Mouse (Mus musculus) stomach, postnatal 0 days (tissue): ENCODE results near the gene Btn2a2. TPM values are rescaled to one million over a fixed set of nuclear protein-coding genes. Genes with fewer than 3 reads are reported as not detected.

Source experiments
- ATAC-seq: fragments of 200-750 bp; cut with Nextera tagmentation; 2 replicates; pipeline ENCODE4 v1.8.0; 2017; ENCODE audit not compliant: low FRiP score, low TSS enrichment
- DNase-seq: peaks from one replicate; pipeline ENCODE4 v3.0.0-alpha.2; 2016; ENCODE audit warnings: low spot score
- H3K27ac ChIP-seq: fragments of 300-500 bp; sonication (generic); replicated peaks from 2 replicates; pipeline ENCODE4 v1.5.1; 2014; ENCODE audit warnings: mild to moderate bottlenecking, control low read depth
- H3K27me3 ChIP-seq: fragments of 300-500 bp; sonication (generic); 2 replicates; pipeline ENCODE4 v1.6.1; 2014; ENCODE audit warnings: low read length; ENCODE audit not compliant: control insufficient read depth, insufficient read depth
- H3K36me3 ChIP-seq: fragments of 300-500 bp; sonication (generic); 2 replicates; pipeline ENCODE4 v1.6.1; 2014; ENCODE audit warnings: low read length, mixed read lengths; ENCODE audit not compliant: control insufficient read depth, insufficient read depth
- H3K4me1 ChIP-seq: fragments of 300-500 bp; sonication (generic); replicated peaks from 2 replicates; pipeline ENCODE4 v1.6.1; 2014; ENCODE audit warnings: antibody characterized with exemption; ENCODE audit not compliant: control insufficient read depth, insufficient read depth
- H3K4me2 ChIP-seq: fragments of 300-500 bp; sonication (generic); replicated peaks from 2 replicates; pipeline ENCODE4 v1.6.1; 2014; ENCODE audit warnings: low read depth, mild to moderate bottlenecking, control low read depth, moderate library complexity
- H3K4me3 ChIP-seq: fragments of 300-500 bp; sonication (generic); 2 replicates; pipeline ENCODE4 v1.5.1; 2014; ENCODE audit warnings: low read depth, low read length, control low read depth
- H3K9ac ChIP-seq: fragments of 300-500 bp; sonication (generic); 2 replicates; pipeline ENCODE4 v1.6.1; 2014; ENCODE audit warnings: mild to moderate bottlenecking, low read length, control low read depth, mixed read lengths
- H3K9me3 ChIP-seq: fragments of 300-500 bp; sonication (generic); 2 replicates; pipeline ENCODE4 v1.6.1; 2016; ENCODE audit warnings: low read length; ENCODE audit not compliant: control insufficient read depth
- CTCF ChIP-seq: IDR thresholded peaks from 2 replicates; pipeline ENCODE4 v1.5.1; 2016; ENCODE audit warnings: antibody characterized with exemption, low read depth, mild to moderate bottlenecking, moderate library complexity
- EP300 ChIP-seq: optimal IDR thresholded peaks from 2 replicates; pipeline ENCODE3; 2016; ENCODE audit warnings: antibody characterized with exemption
- WGBS: fragments of 180-500 bp; shearing (Covaris S2); extraction: QIAGEN DNeasy Blood & Tissue Kit; methylation state at CpG from one replicate; pipeline ENCODE4 v1.1.7; 2014; 5-methylcytosine and 5-hydroxymethylcytosine counted together
- polyA plus RNA-seq: library from polyadenylated mRNA; unstranded; fragments of >200 nt; fragmentation: Nextera tagmentation; extraction: Ambion mirVana; gene quantifications from 2 replicates; pipeline ENCODE4 v1.2.1, GENCODE M21; 2015

Gene Btn2a2
- polyA plus RNA-seq, 1 experiment from 2014 or later: 0.07 TPM

GRCm38 (mm10) chr13:23433801-23434200 is 54.9 kb downstream of the Btn2a2 start:
- no peaks in the 10 kb centered on the region for H3K36me3 ChIP-seq
- no peaks in the 10 kb centered on the region; the same call in 1 of the 2 replicates for H3K4me1 ChIP-seq
- H3K4me2 ChIP-seq: no peak overlapping the region
- ATAC-seq (no peak), DNase-seq (no peak)
- H3K4me3 ChIP-seq: no peak overlapping the region
- no peaks in the 10 kb centered on the region for H3K9me3 ChIP-seq
- TF ChIP-seq CTCF (no peak), EP300 (no peak)
- no peak overlapping the region for H3K9ac ChIP-seq
- WGBS: 61% methylated on average over 5 of the region's 5 CpGs
- no peaks in the 10 kb centered on the region for H3K27me3 ChIP-seq
- no peak overlapping the region for H3K27ac ChIP-seq

- H3K9me3 ChIP-seq: no peaks in the 10 kb centered on the region
- no peak for DNase-seq
- peak overlapping the region; percentile 55 for H3K4me2 ChIP-seq
- no peak overlapping the region for H3K27ac ChIP-seq
- H3K9ac ChIP-seq: peak overlapping the region; percentile 3; the same call in 1 of the 2 replicates
- H3K36me3 ChIP-seq: no peaks in the 10 kb centered on the region
- H3K4me1 ChIP-seq: no peaks in the 10 kb centered on the region; the same call in 1 of the 2 replicates
- no peaks in the 10 kb centered on the region for H3K27me3 ChIP-seq
- no peak for ATAC-seq
- peak overlapping the region; percentile 55 for H3K4me3 ChIP-seq
- 7% methylated on average over 5 of the region's 5 CpGs for WGBS
- TF ChIP-seq EP300 (no peak), CTCF (no peak)
Measured at GRCm38 (mm10) chr13:23433206-23433605, 55.5 kb downstream of the Btn2a2 start.

- ATAC-seq (peak; percentile 95), DNase-seq (peak; percentile 95)
- H3K4me2 ChIP-seq: peak overlapping the region; percentile 55
- H3K4me3 ChIP-seq: peak overlapping the region; percentile 55
- no peak overlapping the region for H3K9ac ChIP-seq
- under 1% methylated on average over 28 of the region's 28 CpGs for WGBS
- peak overlapping the region; percentile 31; the same call in 1 of the 2 replicates for H3K27ac ChIP-seq
- H3K9me3 ChIP-seq: no peaks in the 10 kb centered on the region
- no peak for TF ChIP-seq EP300
- peak; percentile 89 for TF ChIP-seq CTCF
- no peaks in the 10 kb centered on the region for H3K36me3 ChIP-seq
- no peaks in the 10 kb centered on the region; the same call in 1 of the 2 replicates for H3K4me1 ChIP-seq
- H3K27me3 ChIP-seq: no peaks in the 10 kb centered on the region
Measured at GRCm38 (mm10) chr13:23432562-23433201, 56.0 kb downstream of the Btn2a2 start.

- Histone ChIP-seq H3K9me3 (no peaks in the 10 kb centered on the region), H3K36me3 (no peaks in the 10 kb centered on the region), H3K4me3 (peak overlapping the region; percentile 55), H3K9ac (peak overlapping the region; percentile 59), H3K4me1 (no peaks in the 10 kb centered on the region; the same call in 1 of the 2 replicates), H3K4me2 (peak overlapping the region; percentile 55), H3K27me3 (no peaks in the 10 kb centered on the region), H3K27ac (peak overlapping the region; percentile 90)
- DNase-seq (peak; percentile 85), ATAC-seq (peak; percentile 78)
- WGBS: under 1% methylated on average over 15 of the region's 15 CpGs
- TF ChIP-seq EP300 (no peak), CTCF (no peak)
Measured at GRCm38 (mm10) chr13:23431351-23431771, 57.3 kb downstream of the Btn2a2 start.

GRCm38 (mm10) chr13:23430734-23431133 is 57.9 kb downstream of the Btn2a2 start:
- peak overlapping the region; percentile 90 for H3K27ac ChIP-seq
- TF ChIP-seq EP300 (no peak), CTCF (peak; percentile 72)
- H3K9ac ChIP-seq: peak overlapping the region; percentile 59
- WGBS: 0% methylated on average over 17 of the region's 17 CpGs
- DNase-seq: peak; percentile 78
- H3K9me3 ChIP-seq: no peaks in the 10 kb centered on the region
- H3K4me3 ChIP-seq: peak overlapping the region; percentile 55
- H3K27me3 ChIP-seq: no peaks in the 10 kb centered on the region
- no peaks in the 10 kb centered on the region; the same call in 1 of the 2 replicates for H3K4me1 ChIP-seq
- peak overlapping the region; percentile 55 for H3K4me2 ChIP-seq
- no peaks in the 10 kb centered on the region for H3K36me3 ChIP-seq
- peak; percentile 49 for ATAC-seq

GRCm38 (mm10) chr13:23429771-23430380 is 58.8 kb downstream of the Btn2a2 start:
- Histone ChIP-seq H3K4me1 (no peaks in the 10 kb centered on the region), H3K4me3 (peak overlapping the region; percentile 55), H3K27ac (no peak overlapping the region), H3K9me3 (no peaks in the 10 kb centered on the region), H3K36me3 (no peaks in the 10 kb centered on the region), H3K9ac (peak overlapping the region; percentile 59; the same call in 1 of the 2 replicates), H3K27me3 (no peaks in the 10 kb centered on the region), H3K4me2 (peak overlapping the region; percentile 55)
- no peak for ATAC-seq
- WGBS: 25% methylated on average over 10 of the region's 10 CpGs
- no peak for DNase-seq
- TF ChIP-seq CTCF (no peak), EP300 (no peak)
